Mouse (Mus musculus): ENCODE data around the gene Dpt. TPM values are rescaled to one million over a fixed set of nuclear protein-coding genes. Genes with fewer than 3 reads are reported as not detected.

Gene Dpt
- polyA plus RNA-seq, 1 experiment, result 14.6 TPM

- no peak overlapping the region for H3K4me3 ChIP-seq (ENCODE audit: control insufficient read depth, insufficient read depth, low read length)
- no peak for DNase-seq
- no peaks in the 10 kb centered on the region for H3K4me1 ChIP-seq (replicated peaks; ENCODE audit: control insufficient read depth, insufficient read depth, low read length)
- no peaks in the 10 kb centered on the region for H3K36me3 ChIP-seq (ENCODE audit: control insufficient read depth, insufficient read depth, low read length)
- WGBS, result 91% methylated on average over 4 of the region's 4 CpGs
- H3K27me3 ChIP-seq (ENCODE audit: control insufficient read depth, insufficient read depth, low read length), result no peaks in the 10 kb centered on the region
- H3K27ac ChIP-seq (ENCODE audit: control insufficient read depth, insufficient read depth, low read length), result no peak overlapping the region
- TF ChIP-seq POLR2A (IDR thresholded peaks at IDR 0.05; ENCODE audit: control insufficient read depth, extremely low read depth, insufficient read depth, low read length, poor library complexity) (no peak), CTCF (IDR thresholded peaks at IDR 0.05; ENCODE audit: borderline replicate concordance, control insufficient read depth, extremely low read depth, insufficient read depth, low read length, poor library complexity) (no peak)
Measured at GRCm38 (mm10) chr1:164861501-164861900, 65.1 kb downstream of the Dpt start.

GRCm38 (mm10) chr1:164862946-164863883, 66.8 kb downstream of the Dpt start:
- Histone ChIP-seq H3K4me1 (replicated peaks; ENCODE audit: control insufficient read depth, insufficient read depth, low read length) (no peaks in the 10 kb centered on the region), H3K4me3 (ENCODE audit: control insufficient read depth, insufficient read depth, low read length) (no peak overlapping the region), H3K36me3 (ENCODE audit: control insufficient read depth, insufficient read depth, low read length) (no peaks in the 10 kb centered on the region), H3K27ac (ENCODE audit: control insufficient read depth, insufficient read depth, low read length) (no peak overlapping the region), H3K27me3 (ENCODE audit: control insufficient read depth, insufficient read depth, low read length) (no peaks in the 10 kb centered on the region)
- no peak for DNase-seq
- no peak for TF ChIP-seq CTCF (IDR thresholded peaks at IDR 0.05; ENCODE audit: borderline replicate concordance, control insufficient read depth, extremely low read depth, insufficient read depth, low read length, poor library complexity)
- TF ChIP-seq POLR2A (IDR thresholded peaks at IDR 0.05; ENCODE audit: control insufficient read depth, extremely low read depth, insufficient read depth, low read length, poor library complexity), result no peak
- 91% methylated on average over 12 of the region's 12 CpGs for WGBS

- WGBS, result 95% methylated on average over 3 of the region's 3 CpGs
- Histone ChIP-seq H3K4me1 (replicated peaks; ENCODE audit: control insufficient read depth, insufficient read depth, low read length) (no peaks in the 10 kb centered on the region), H3K36me3 (ENCODE audit: control insufficient read depth, insufficient read depth, low read length) (no peaks in the 10 kb centered on the region), H3K4me3 (ENCODE audit: control insufficient read depth, insufficient read depth, low read length) (no peak overlapping the region), H3K27me3 (ENCODE audit: control insufficient read depth, insufficient read depth, low read length) (no peaks in the 10 kb centered on the region), H3K27ac (ENCODE audit: control insufficient read depth, insufficient read depth, low read length) (no peak overlapping the region)
- no peak for DNase-seq
- TF ChIP-seq CTCF (IDR thresholded peaks at IDR 0.05; ENCODE audit: borderline replicate concordance, control insufficient read depth, extremely low read depth, insufficient read depth, low read length, poor library complexity) (no peak), POLR2A (IDR thresholded peaks at IDR 0.05; ENCODE audit: control insufficient read depth, extremely low read depth, insufficient read depth, low read length, poor library complexity) (no peak)
Measured at GRCm38 (mm10) chr1:164864666-164865065, 68.2 kb downstream of the Dpt start.

GRCm38 (mm10) chr1:164870694-164871093, 74.2 kb downstream of the Dpt start:
- DNase-seq, result peak; percentile 66
- Histone ChIP-seq H3K27ac (ENCODE audit: control insufficient read depth, insufficient read depth, low read length) (no peak overlapping the region), H3K36me3 (ENCODE audit: control insufficient read depth, insufficient read depth, low read length) (no peaks in the 10 kb centered on the region), H3K4me1 (replicated peaks; ENCODE audit: control insufficient read depth, insufficient read depth, low read length) (no peaks in the 10 kb centered on the region), H3K27me3 (ENCODE audit: control insufficient read depth, insufficient read depth, low read length) (no peaks in the 10 kb centered on the region), H3K4me3 (ENCODE audit: control insufficient read depth, insufficient read depth, low read length) (no peak overlapping the region)
- WGBS, result 82% methylated on average over 7 of the region's 7 CpGs
- no peak for TF ChIP-seq POLR2A (IDR thresholded peaks at IDR 0.05; ENCODE audit: control insufficient read depth, extremely low read depth, insufficient read depth, low read length, poor library complexity)
- peak; percentile 70; the same call in 1 of the 2 replicates for TF ChIP-seq CTCF (IDR thresholded peaks at IDR 0.05; ENCODE audit: borderline replicate concordance, control insufficient read depth, extremely low read depth, insufficient read depth, low read length, poor library complexity)

Other genes with a start within 250 kb of the Dpt start
- 1.9 and 2.8 TPM in 2 replicates for gene Xcl1, start 138.9 kb downstream of the Dpt start, polyA plus RNA-seq (2012; rRNA removed)